Comparison of ENCODE assay signal across 24 mouse cellular contexts in genomic region chr13:8941701-8942100, GRCm38 (mm10). TPM values are rescaled to one million over a fixed set of nuclear protein-coding genes. Genes with fewer than 3 reads are reported as not detected.
DNase-seq lines count a peak whose midpoint lies in the region; ATAC-seq and TF ChIP-seq lines count a peak whose summit lies in the region.
"Not testable (repeated sequence)": the region's sequence is repeated elsewhere in the genome, so short reads cannot be mapped to it uniquely, and the experiment has no call there.
"Had no signal": no experiment of that assay in that cellular context is flagged by ENCODE, and none has a peak within 500 bp of the region (broad histone marks: within the 10 kb centered on the region; RNA-seq: fewer than 3 reads in every experiment).

No protein-coding gene starts in this region.

- not testable (repeated sequence) for TF ChIP-seq EP300 in liver, embryonic 14.5 days (IDR thresholded peaks at IDR 0.05; ENCODE audit: low read depth)

- not testable (repeated sequence) for DNase-seq in G1E (ENCODE audit: low spot score); liver, embryonic 14.5 days (ENCODE audit: low read depth in 3 of 3, low spot score in 3 of 3)

- not testable (repeated sequence) for H3K4me3 ChIP-seq in G1E (ENCODE audit: low read depth, low read length); liver, embryonic 12.5 days; liver, embryonic 14.5 days (ENCODE audit: insufficient read depth in 1 of 2, low read depth in 2 of 2, low read length in 2 of 2); liver, embryonic 15.5 days (replicated peaks); liver, embryonic 16.5 days (ENCODE audit: low read depth, low read length)

- H3K4me1 ChIP-seq in G1E (ENCODE audit: insufficient read depth, low read depth, low read length): peaks cover 28% of the 10 kb centered on the region
- not testable (repeated sequence) for H3K4me1 ChIP-seq in liver, embryonic 12.5 days; liver, embryonic 14.5 days (replicated peaks; ENCODE audit: control insufficient read depth in 2 of 2, insufficient read depth in 2 of 2, low read length in 1 of 2); liver, embryonic 15.5 days (replicated peaks); liver, embryonic 16.5 days (ENCODE audit: control insufficient read depth, low read depth, low read length)

- peak; percentile 90 for ATAC-seq in G1E (ENCODE audit: extremely low read depth, insufficient number of reproducible peaks, low FRiP score, poor library complexity, severe bottlenecking)
- ATAC-seq in liver, embryonic 12.5 days: peak; percentile 31; the same call in 1 of the 2 replicates
- 0 out of 2 replicates have a peak, but pooled peaks have one; percentile 19 for ATAC-seq in liver, embryonic 14.5 days (ENCODE audit: insufficient read depth)
- ATAC-seq in liver, embryonic 15.5 days (ENCODE audit: insufficient read depth): peak; percentile 49; the same call in 1 of the 2 replicates
- ATAC-seq in liver, embryonic 16.5 days (ENCODE audit: low read depth): 0 out of 2 replicates have a peak, but pooled peaks have one; percentile 32
- peak; percentile 27; the same call in 1 of the 2 replicates for ATAC-seq in megakaryocyte progenitor cell, adult 5-6 weeks (replicated peaks; ENCODE audit: poor library complexity)
- peak; percentile 39; the same call in 1 of the 2 replicates for ATAC-seq in megakaryocyte-erythroid progenitor cell, adult 5-6 weeks (replicated peaks; ENCODE audit: low FRiP score, low TSS enrichment, poor library complexity, severe bottlenecking)

- H3K36me3 ChIP-seq in G1E (replicated peaks); liver, embryonic 12.5 days; liver, embryonic 14.5 days (replicated peaks; ENCODE audit: control insufficient read depth, insufficient read depth, low read depth); liver, embryonic 15.5 days (replicated peaks); liver, embryonic 16.5 days (ENCODE audit: control insufficient read depth, insufficient read depth): not testable (repeated sequence)

- H3K9ac ChIP-seq in liver, embryonic 12.5 days; liver, embryonic 14.5 days (replicated peaks); liver, embryonic 15.5 days; liver, embryonic 16.5 days (ENCODE audit: low read depth, low read length): not testable (repeated sequence)

- not testable (repeated sequence) for H3K27me3 ChIP-seq in G1E (ENCODE audit: insufficient read depth, low read length); liver, embryonic 12.5 days (replicated peaks); liver, embryonic 14.5 days (ENCODE audit: control insufficient read depth, insufficient read depth, low read length); liver, embryonic 15.5 days; liver, embryonic 16.5 days (ENCODE audit: control insufficient read depth, insufficient read depth, low read depth, low read length)

- WGBS in liver, embryonic 12.5 days (ENCODE audit: insufficient replicate concordance): 9% methylated on average over 1 of the region's 5 CpGs
- WGBS in liver, embryonic 14.5 days (ENCODE audit: insufficient replicate concordance): no CpG with 5 or more reads among the region's 5 CpGs
- WGBS in liver, embryonic 15.5 days (ENCODE audit: insufficient replicate concordance): 0% methylated on average over 1 of the region's 5 CpGs
- 0% methylated on average over 1 of the region's 5 CpGs for WGBS in liver, embryonic 16.5 days (ENCODE audit: insufficient replicate concordance)

- not testable (repeated sequence) for H3K27ac ChIP-seq in liver, embryonic 12.5 days; liver, embryonic 14.5 days; liver, embryonic 15.5 days (replicated peaks); liver, embryonic 16.5 days (ENCODE audit: low read length)

- TF ChIP-seq CTCF in G1E (IDR thresholded peaks at IDR 0.05; ENCODE audit: low read depth, low read length); liver, embryonic 14.5 days (IDR thresholded peaks at IDR 0.05; ENCODE audit: low read depth): not testable (repeated sequence)

- not testable (repeated sequence) for H3K4me2 ChIP-seq in liver, embryonic 12.5 days; liver, embryonic 14.5 days (ENCODE audit: low read depth); liver, embryonic 15.5 days; liver, embryonic 16.5 days (ENCODE audit: low read depth, low read length)

- not testable (repeated sequence) for H3K9me3 ChIP-seq in G1E (replicated peaks); liver, embryonic 12.5 days (replicated peaks); liver, embryonic 14.5 days (ENCODE audit: control insufficient read depth, low read length); liver, embryonic 15.5 days (replicated peaks); liver, embryonic 16.5 days (replicated peaks; ENCODE audit: control insufficient read depth, low read length)

RNA-seq across cellular contexts. Expression of gene Gm9745, which starts 6.3 kb away (rescaled TPM):
- total RNA-seq in G1E (2014; fragmentation: Nextera tagmentation) (1.5 and 2.6 TPM in 2 replicates), G1E (2017) (not detected in 2 replicates)
- polyA plus RNA-seq in G1E (2012): not detected in 2 replicates
- polyA plus RNA-seq in liver, embryonic 12.5 days (2016; fragmentation: Nextera tagmentation; extraction: Ambion mirVana): not detected in 2 replicates
- not detected in 2 replicates for polyA plus RNA-seq in liver, embryonic 14.5 days (2012; rRNA removed)
- not detected in 2 replicates for polyA plus RNA-seq in liver, embryonic 14.5 days (2014; fragmentation: Nextera tagmentation; extraction: Ambion mirVana)
- not detected in 2 replicates for polyA plus RNA-seq in liver, embryonic 15.5 days (2015; fragmentation: Nextera tagmentation; extraction: Ambion mirVana)
- not detected in 2 replicates for polyA plus RNA-seq in liver, embryonic 16.5 days (2015; fragmentation: Nextera tagmentation; extraction: Ambion mirVana)
- not detected in 2 replicates for total RNA-seq in megakaryocyte progenitor cell, adult 5-6 weeks (2015)
- total RNA-seq in megakaryocyte progenitor cell, adult 5-6 weeks (2017): not detected in 2 replicates
- total RNA-seq in megakaryocyte-erythroid progenitor cell, adult 5-6 weeks (2014; fragmentation: Nextera tagmentation): not detected in 2 replicates
- not detected in 2 replicates for total RNA-seq in megakaryocyte-erythroid progenitor cell, adult 5-6 weeks (2017)
- total RNA-seq: adrenal gland, adult 18-20 months; adrenal gland, adult 2 months; adrenal gland, adult 8-10 months; adrenal gland, postnatal 10 days; adrenal gland, postnatal 14 days; adrenal gland, postnatal 25 days; adrenal gland, postnatal 36 days; adrenal gland, postnatal 4 days; CH12.LX; ES-E14; MEL had no signal
- polyA plus RNA-seq: activated CD4-positive, CD25-positive, alpha-beta regulatory T cell, adult 4 months; adrenal gland, adult 2 months; brain, embryonic 14.5 days; C2C12; CD4-positive, CD25-positive, alpha-beta regulatory T cell, adult 4 months; cerebellum, adult 2 months; Patski had no signal

RNA-seq across cellular contexts. Expression of gene Idi2, which starts 11.0 kb away (rescaled TPM):
- total RNA-seq in G1E (2014; fragmentation: Nextera tagmentation) (1.4 TPM in 1 of 2 replicates, not detected in the other), G1E (2017) (1.1 and 1.3 TPM in 2 replicates)
- polyA plus RNA-seq in G1E (2012): 0.04 and 0.06 TPM in 2 replicates
- polyA plus RNA-seq in liver, embryonic 12.5 days (2016; fragmentation: Nextera tagmentation; extraction: Ambion mirVana): not detected in 2 replicates
- not detected in 2 replicates for polyA plus RNA-seq in liver, embryonic 14.5 days (2012; rRNA removed)
- polyA plus RNA-seq in liver, embryonic 14.5 days (2014; fragmentation: Nextera tagmentation; extraction: Ambion mirVana): not detected in 2 replicates
- polyA plus RNA-seq in liver, embryonic 15.5 days (2015; fragmentation: Nextera tagmentation; extraction: Ambion mirVana): not detected in 2 replicates
- polyA plus RNA-seq in liver, embryonic 16.5 days (2015; fragmentation: Nextera tagmentation; extraction: Ambion mirVana): not detected in 2 replicates
- total RNA-seq in megakaryocyte progenitor cell, adult 5-6 weeks (2015): not detected in 2 replicates
- total RNA-seq in megakaryocyte progenitor cell, adult 5-6 weeks (2017): not detected in 2 replicates
- total RNA-seq in megakaryocyte-erythroid progenitor cell, adult 5-6 weeks (2014; fragmentation: Nextera tagmentation): 0.66 TPM in 1 of 2 replicates, not detected in the other
- 1.5 TPM in 1 of 2 replicates, not detected in the other for total RNA-seq in megakaryocyte-erythroid progenitor cell, adult 5-6 weeks (2017)
- total RNA-seq: adrenal gland, adult 18-20 months; adrenal gland, adult 2 months; adrenal gland, adult 8-10 months; adrenal gland, postnatal 10 days; adrenal gland, postnatal 14 days; adrenal gland, postnatal 25 days; adrenal gland, postnatal 36 days; adrenal gland, postnatal 4 days; CH12.LX; ES-E14; MEL had no signal
- polyA plus RNA-seq: adrenal gland, adult 2 months; brain, embryonic 14.5 days; C2C12; CD4-positive, CD25-positive, alpha-beta regulatory T cell, adult 4 months; cerebellum, adult 2 months; Patski had no signal

RNA-seq across cellular contexts. Expression of gene Gtpbp4, which starts 54.2 kb away (rescaled TPM):
- total RNA-seq in G1E (2014; fragmentation: Nextera tagmentation): 296 and 321 TPM in 2 replicates
- 182 and 214 TPM in 2 replicates for total RNA-seq in G1E (2017)
- 6.8 and 9.5 TPM in 2 replicates for polyA plus RNA-seq in G1E (2012)
- polyA plus RNA-seq in liver, embryonic 12.5 days (2016; fragmentation: Nextera tagmentation; extraction: Ambion mirVana): 65.7 and 70.3 TPM in 2 replicates
- 7.2 and 14.8 TPM in 2 replicates for polyA plus RNA-seq in liver, embryonic 14.5 days (2012; rRNA removed)
- 37.1 and 41.9 TPM in 2 replicates for polyA plus RNA-seq in liver, embryonic 14.5 days (2014; fragmentation: Nextera tagmentation; extraction: Ambion mirVana)
- polyA plus RNA-seq in liver, embryonic 15.5 days (2015; fragmentation: Nextera tagmentation; extraction: Ambion mirVana): 34.9 and 35.9 TPM in 2 replicates
- 28.4 and 30.5 TPM in 2 replicates for polyA plus RNA-seq in liver, embryonic 16.5 days (2015; fragmentation: Nextera tagmentation; extraction: Ambion mirVana)
- total RNA-seq in megakaryocyte progenitor cell, adult 5-6 weeks (2015): 120 and 127 TPM in 2 replicates
- total RNA-seq in megakaryocyte progenitor cell, adult 5-6 weeks (2017): 135 and 165 TPM in 2 replicates
- 91.9 and 100 TPM in 2 replicates for total RNA-seq in megakaryocyte-erythroid progenitor cell, adult 5-6 weeks (2014; fragmentation: Nextera tagmentation)
- total RNA-seq in megakaryocyte-erythroid progenitor cell, adult 5-6 weeks (2017): 177 and 213 TPM in 2 replicates

RNA-seq across cellular contexts. Expression of gene Idi1, which starts 56.4 kb away (rescaled TPM):
- total RNA-seq in G1E (2014; fragmentation: Nextera tagmentation) (575 and 668 TPM in 2 replicates), G1E (2017) (871 and 936 TPM in 2 replicates)
- polyA plus RNA-seq in G1E (2012): 24.5 and 27.6 TPM in 2 replicates
- polyA plus RNA-seq in liver, embryonic 12.5 days (2016; fragmentation: Nextera tagmentation; extraction: Ambion mirVana): 90.3 and 91.6 TPM in 2 replicates
- 37.2 and 49.3 TPM in 2 replicates for polyA plus RNA-seq in liver, embryonic 14.5 days (2012; rRNA removed)
- polyA plus RNA-seq in liver, embryonic 14.5 days (2014; fragmentation: Nextera tagmentation; extraction: Ambion mirVana): 78.1 and 83.5 TPM in 2 replicates
- 82.0 and 85.3 TPM in 2 replicates for polyA plus RNA-seq in liver, embryonic 15.5 days (2015; fragmentation: Nextera tagmentation; extraction: Ambion mirVana)
- 89.7 and 97.0 TPM in 2 replicates for polyA plus RNA-seq in liver, embryonic 16.5 days (2015; fragmentation: Nextera tagmentation; extraction: Ambion mirVana)
- 33.1 and 33.4 TPM in 2 replicates for total RNA-seq in megakaryocyte progenitor cell, adult 5-6 weeks (2015)
- total RNA-seq in megakaryocyte progenitor cell, adult 5-6 weeks (2017): 24.1 and 27.9 TPM in 2 replicates
- total RNA-seq in megakaryocyte-erythroid progenitor cell, adult 5-6 weeks (2014; fragmentation: Nextera tagmentation): 25.7 and 30.0 TPM in 2 replicates
- total RNA-seq in megakaryocyte-erythroid progenitor cell, adult 5-6 weeks (2017): 64.9 and 102 TPM in 2 replicates

Comparison
In these comparisons a context has a peak if more than half of its experiments do, and no peak if none do; other contexts are left out.
1. ATAC-seq: peak in every context shown above with its lines; median percentile 90 in G1E; 49 in liver, embryonic 15.5 days; 39 in megakaryocyte-erythroid progenitor cell, adult 5-6 weeks; 32 in liver, embryonic 16.5 days; 31 in liver, embryonic 12.5 days; 27 in megakaryocyte progenitor cell, adult 5-6 weeks; 19 in liver, embryonic 14.5 days.